Mouse (Mus musculus) heart, adult 8-10 months (tissue): ENCODE data around the gene Cnot3. TPM values are rescaled to one million over a fixed set of nuclear protein-coding genes. Genes with fewer than 3 reads are reported as not detected.
"Not testable (repeated sequence)": the region's sequence is repeated elsewhere in the genome, so short reads cannot be mapped to it uniquely, and the experiment has no call there.

Experiments used
- DNase-seq: peaks from one replicate; pipeline ENCODE4 v3.0.0; 2022; ENCODE audit warnings: low spot score
- microRNA-seq: library from miRNA; unstranded; fragments of <30 nt; microRNA quantifications from one replicate; pipeline ENCODE4 v1.2.0, GENCODE M21; 2022
- total RNA-seq, 4 experiments: library from RNA; stranded (reverse); gene quantifications; 2 replicates each; pipeline ENCODE4 v1.2.4; 2022

Gene Cnot3
- total RNA-seq, 4 experiments from 2014 or later: 19.5 to 26.0 (median 23.2) TPM

DNA sequence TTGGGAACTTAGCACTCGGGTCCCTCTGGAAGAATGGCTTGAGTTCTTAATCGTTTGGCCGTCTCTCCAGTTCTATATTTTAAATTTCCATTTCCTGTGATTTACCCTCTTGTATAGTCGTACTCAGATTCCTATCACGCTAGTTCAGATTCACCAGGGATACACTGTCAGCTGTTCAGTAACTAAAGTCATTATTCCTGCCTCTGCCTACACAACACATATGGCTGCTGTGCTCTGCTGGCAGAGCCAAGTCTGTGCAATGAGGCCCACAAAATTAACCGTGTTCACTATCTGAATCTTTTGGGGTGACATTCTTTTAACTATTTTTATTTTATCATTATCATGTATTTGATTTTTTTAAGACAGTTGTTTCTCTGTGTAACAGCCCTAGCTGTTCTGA lies 53.4 kb downstream of the Cnot3 start:
- no peak for DNase-seq

GRCm38 (mm10) chr7:3703148-3703878 lies 58.2 kb downstream of the Cnot3 start:
- DNase-seq: no peak

- peak; percentile 98 for DNase-seq
These were observed 58.9 kb downstream of the Cnot3 start, which contains the start of gene Rps9 for GRCm38 (mm10) chr7:3703879-3704441. Gene Rps9, plus strand, starts transcription at chr7:3703993.

DNA sequence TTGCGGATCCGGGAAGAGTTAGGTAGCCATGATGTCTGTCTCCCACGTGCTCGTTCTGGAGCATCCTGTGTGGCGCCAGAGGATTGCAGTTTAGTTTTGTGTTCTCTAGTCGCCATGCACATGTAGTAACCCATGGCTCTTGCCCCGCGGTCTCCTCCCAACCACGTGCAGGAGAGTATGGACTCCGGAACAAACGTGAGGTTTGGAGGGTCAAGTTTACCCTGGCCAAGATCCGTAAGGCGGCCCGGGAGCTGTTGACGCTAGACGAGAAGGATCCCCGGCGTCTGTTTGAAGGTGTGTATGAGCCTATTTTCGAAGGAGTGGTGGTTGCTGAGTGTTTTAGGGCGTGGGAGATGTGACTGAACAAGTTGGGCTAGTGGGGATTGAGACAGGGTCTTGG lies 59.4 kb downstream of the Cnot3 start:
- no peak for DNase-seq

- DNase-seq: not testable (repeated sequence)
These were observed 60.4 kb downstream of the Cnot3 start for GRCm38 (mm10) chr7:3705461-3705860.

DNA sequence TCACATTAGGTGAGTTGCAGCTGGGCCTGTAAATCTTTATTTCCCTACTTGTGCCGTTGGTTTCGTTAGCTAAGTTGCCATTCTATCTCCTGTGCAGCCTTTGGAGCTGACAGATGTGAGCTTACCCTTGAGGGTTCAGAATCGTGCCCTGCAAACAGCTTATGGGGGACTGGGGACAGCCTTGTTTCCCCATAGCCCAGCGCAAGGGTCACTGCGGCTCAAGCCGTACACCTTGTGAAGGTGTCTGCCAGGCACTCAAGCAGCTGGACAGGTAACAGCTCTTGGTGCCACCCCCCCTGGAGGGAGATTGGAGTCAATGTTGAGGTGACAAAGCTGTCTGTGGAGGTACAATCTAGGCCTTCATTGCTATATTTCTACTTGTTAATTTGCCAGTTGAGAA lies 60.8 kb downstream of the Cnot3 start:
- no peak for DNase-seq

- no peak for DNase-seq
These were observed 61.4 kb downstream of the Cnot3 start for GRCm38 (mm10) chr7:3706343-3706934.

DNA sequence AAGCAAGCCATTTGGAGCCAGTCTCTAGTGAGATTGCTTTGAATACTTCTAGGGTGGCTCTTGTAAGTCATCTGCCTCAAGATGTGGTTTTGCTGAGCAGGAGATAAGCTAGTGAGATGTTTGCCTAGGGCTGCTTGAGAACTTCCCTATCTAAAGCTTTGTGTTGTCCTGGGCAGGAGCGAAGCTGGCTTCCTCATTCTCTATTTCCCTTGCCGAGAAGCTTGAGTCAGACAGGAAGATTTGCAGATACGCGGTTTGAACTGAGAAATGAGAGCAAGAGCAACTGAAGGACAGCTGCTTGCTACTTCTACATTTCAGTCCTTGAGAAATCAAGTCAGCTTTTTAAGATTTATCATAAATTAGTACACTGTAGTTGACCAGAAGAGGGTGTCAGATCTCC lies 62.0 kb downstream of the Cnot3 start:
- no peak for DNase-seq

DNA sequence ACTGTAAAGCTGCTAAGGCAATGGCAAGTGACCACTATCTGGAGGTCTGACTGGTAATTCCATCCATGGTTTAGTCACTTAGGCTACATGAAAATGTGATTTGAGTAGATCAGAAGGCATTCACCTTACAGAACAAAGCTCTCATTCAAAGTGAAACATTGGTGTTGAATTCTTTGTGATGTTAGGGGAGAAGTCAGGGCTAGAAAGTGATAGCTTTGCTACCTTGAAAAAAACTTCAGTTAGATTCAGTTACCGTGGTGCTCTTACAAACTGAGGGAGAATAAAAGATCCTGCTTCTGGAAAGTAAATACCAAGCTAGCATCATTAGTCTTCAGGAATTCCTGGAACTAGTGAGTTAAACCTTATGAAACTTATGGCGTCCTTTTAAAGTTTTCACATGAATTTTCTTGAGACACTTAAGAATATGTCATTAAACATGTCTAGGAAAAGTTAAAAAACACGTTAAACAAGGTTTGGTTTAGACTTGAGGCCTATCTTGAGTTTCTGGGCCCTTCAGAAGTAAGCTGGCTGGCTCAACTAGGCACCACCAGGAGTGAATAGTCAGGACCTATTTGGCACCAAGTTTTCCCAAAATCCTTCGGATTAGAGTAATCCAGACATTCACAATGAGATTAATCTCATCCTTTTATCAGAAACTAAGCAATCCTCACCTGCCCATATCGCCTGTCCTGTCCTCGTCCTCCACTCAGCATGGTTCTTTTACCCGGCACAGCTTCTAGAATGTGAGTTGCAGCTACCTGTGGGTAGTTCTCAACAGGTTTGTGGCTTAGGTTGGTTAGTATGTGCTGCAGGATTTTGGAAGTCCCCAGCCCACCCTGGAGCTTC lies 62.7 kb downstream of the Cnot3 start:
- no peak for DNase-seq

GRCm38 (mm10) chr7:3708447-3708980 lies 63.4 kb downstream of the Cnot3 start:
- DNase-seq: not testable (repeated sequence)

GRCm38 (mm10) chr7:3709000-3709399 lies 63.9 kb downstream of the Cnot3 start:
- DNase-seq: no peak

Small RNAs within 50 kb of the gene (microRNA-seq; reads per million reads assigned to microRNA genes)
- gene Mir3572: 2.5 reads per million

Other genes starting within 250 kb of the Cnot3 start
- 1 to 10 TPM; 2.0 to 4.4 (median 2.5) TPM for gene Cacng6, start 221.1 kb upstream of the Cnot3 start, total RNA-seq
- not detected for gene Tarm1, start 142.6 kb upstream of the Cnot3 start, total RNA-seq
- under 1 TPM; 0.14 to 0.16 (median 0.15) TPM for gene Oscar, start 29.1 kb upstream of the Cnot3 start, total RNA-seq
- gene Ndufa3, start 27.9 kb upstream of the Cnot3 start, total RNA-seq: 1,000 to 10,000 TPM; 2,114 to 2,277 (median 2,237) TPM
- gene Tfpt, start 15.3 kb upstream of the Cnot3 start, total RNA-seq: 10 to 100 TPM; 17.4 to 22.9 (median 18.9) TPM
- gene Prpf31, start 15.3 kb upstream of the Cnot3 start, total RNA-seq: 10 to 100 TPM; 21.4 to 28.6 (median 25.2) TPM
- 10 to 100 TPM; 10.4 to 12.8 (median 11.8) TPM for gene Leng1, start 20.6 kb downstream of the Cnot3 start, total RNA-seq
- 1 to 10 TPM in 1 of 4 experiments, under 1 TPM in 3; 0.66 to 1.1 (median 0.80) TPM for gene Tmc4, start 32.3 kb downstream of the Cnot3 start, total RNA-seq
- 10 to 100 TPM; 65.3 to 88.1 (median 74.1) TPM for gene Tsen34, start 47.6 kb downstream of the Cnot3 start, total RNA-seq
- gene Mboat7, start 48.3 kb downstream of the Cnot3 start, total RNA-seq: 10 to 100 TPM; 19.2 to 23.5 (median 22.3) TPM
- gene Rps9, start 58.7 kb downstream of the Cnot3 start, total RNA-seq: 100 to 1,000 TPM; 559 to 671 (median 596) TPM
- gene Pirb, start 75.1 kb downstream of the Cnot3 start, total RNA-seq: 1 to 10 TPM; 1.4 to 3.4 (median 1.6) TPM
- under 1 TPM in 2 of 4 experiments, not detected in 2; 0.22 to 0.75 TPM for gene Gm15448, start 180.4 kb downstream of the Cnot3 start, total RNA-seq
- gene Pira2, start 199.8 kb downstream of the Cnot3 start, total RNA-seq: under 1 TPM in 1 of 4 experiments, not detected in 3; 0.12 TPM